Mouse (Mus musculus): Measurements from ENCODE around the gene Cyb5d1.

DNA sequence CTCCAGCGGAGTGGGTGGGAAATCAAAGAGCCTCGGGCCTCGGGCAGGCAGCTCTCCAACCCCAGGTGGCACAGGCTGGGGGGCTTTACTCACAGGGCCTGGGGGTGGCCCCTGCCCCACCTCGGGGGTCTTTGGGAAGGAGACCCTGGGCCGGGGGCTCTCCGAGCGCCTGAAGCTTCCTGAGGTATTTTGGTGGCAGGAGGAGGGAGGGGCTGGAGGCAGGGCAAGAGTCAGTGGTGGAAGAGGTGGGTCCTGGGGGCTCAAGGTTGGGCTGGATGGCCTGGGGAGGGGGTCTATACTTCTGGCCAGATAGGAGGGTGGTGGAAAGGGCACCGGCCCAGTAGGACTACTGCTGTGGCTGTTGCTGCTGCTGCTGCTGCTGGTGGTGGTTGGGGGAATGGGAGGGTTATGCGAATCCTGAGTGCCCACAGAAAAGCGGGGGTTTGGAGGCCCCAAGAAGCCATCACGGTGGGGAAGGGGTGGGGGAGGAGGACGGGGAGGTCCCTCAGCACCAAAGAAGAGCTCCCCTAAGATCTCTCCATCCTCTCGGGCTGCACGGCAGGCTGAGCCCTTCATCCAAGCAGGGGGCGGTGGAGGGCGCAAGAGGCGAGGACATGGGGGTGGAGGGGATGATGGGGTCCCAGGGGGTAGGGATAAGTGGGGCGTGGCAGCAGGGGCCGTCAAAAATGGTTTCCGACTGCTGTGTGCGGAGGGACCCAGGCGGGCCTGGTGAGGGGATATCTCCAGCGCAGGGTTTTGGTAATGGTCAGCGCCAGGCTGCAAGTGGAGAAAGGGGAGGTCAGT, 10.2 kb upstream of the Cyb5d1 start:
- TF ChIP-seq CTCF (IDR thresholded peaks at IDR 0.05; ENCODE audit: low read depth, low read length): no peak
- no peak for TF ChIP-seq POLR2A (IDR thresholded peaks at IDR 0.05; ENCODE audit: borderline replicate concordance, low read depth, low read length)

Data from bone marrow macrophage, adult 2 months (primary cell).